Mouse (Mus musculus): ENCODE measurements around the gene Bhlhe23. TPM values are rescaled to one million over a fixed set of nuclear protein-coding genes. Genes with fewer than 3 reads are reported as not detected.

The Bhlhe23 gene
- total and polyA plus RNA-seq, 3 experiments, result not detected

Other genes starting within 250 kb of the Bhlhe23 start
- gene Mrgbp, start 195.6 kb downstream of the Bhlhe23 start, total RNA-seq (2012; rRNA removed), result 31.2 and 39.7 TPM in 2 replicates
- 64.6 and 65.5 TPM in 2 replicates for gene Mrgbp, start 195.6 kb downstream of the Bhlhe23 start, total RNA-seq (2014; rRNA removed)
- 47.5 and 54.6 TPM in 2 replicates for gene Mrgbp, start 195.6 kb downstream of the Bhlhe23 start, polyA plus RNA-seq (2012; ENCODE audit: insufficient read length, low read depth)
- 79.1 and 79.8 TPM in 2 replicates for gene Ogfr, start 187.7 kb downstream of the Bhlhe23 start, total RNA-seq (2012; rRNA removed)
- gene Ogfr, start 187.7 kb downstream of the Bhlhe23 start, total RNA-seq (2014; rRNA removed), result 57.3 and 58.3 TPM in 2 replicates
- gene Ogfr, start 187.7 kb downstream of the Bhlhe23 start, polyA plus RNA-seq (2012; ENCODE audit: insufficient read length, low read depth), result 67.0 and 82.9 TPM in 2 replicates
- gene Col9a3, start 179.1 kb downstream of the Bhlhe23 start, total RNA-seq (2012; rRNA removed), result 1.9 and 2.0 TPM in 2 replicates
- gene Col9a3, start 179.1 kb downstream of the Bhlhe23 start, total RNA-seq (2014; rRNA removed), result 0.56 and 0.57 TPM in 2 replicates
- gene Col9a3, start 179.1 kb downstream of the Bhlhe23 start, polyA plus RNA-seq (2012; ENCODE audit: insufficient read length, low read depth), result 0.87 and 2.1 TPM in 2 replicates
- not detected in 2 replicates for gene Tcfl5, start 134.2 kb downstream of the Bhlhe23 start, total RNA-seq (2012; rRNA removed)
- gene Tcfl5, start 134.2 kb downstream of the Bhlhe23 start, total RNA-seq (2014; rRNA removed), result not detected in 2 replicates
- not detected in 2 replicates for gene Tcfl5, start 134.2 kb downstream of the Bhlhe23 start, polyA plus RNA-seq (2012; ENCODE audit: insufficient read length, low read depth)
- 24.9 and 30.0 TPM in 2 replicates for gene Dido1, start 66.9 kb downstream of the Bhlhe23 start, total RNA-seq (2012; rRNA removed)
- gene Dido1, start 66.9 kb downstream of the Bhlhe23 start, total RNA-seq (2014; rRNA removed), result 15.5 and 16.4 TPM in 2 replicates
- 25.0 and 25.8 TPM in 2 replicates for gene Dido1, start 66.9 kb downstream of the Bhlhe23 start, polyA plus RNA-seq (2012; ENCODE audit: insufficient read length, low read depth)
- gene Gid8, start 66.8 kb downstream of the Bhlhe23 start, total RNA-seq (2012; rRNA removed), result 15.6 and 21.7 TPM in 2 replicates
- gene Gid8, start 66.8 kb downstream of the Bhlhe23 start, total RNA-seq (2014; rRNA removed), result 32.1 and 32.5 TPM in 2 replicates
- 44.1 and 45.4 TPM in 2 replicates for gene Gid8, start 66.8 kb downstream of the Bhlhe23 start, polyA plus RNA-seq (2012; ENCODE audit: insufficient read length, low read depth)
- 13.4 and 16.2 TPM in 2 replicates for gene Slc17a9, start 51.6 kb downstream of the Bhlhe23 start, total RNA-seq (2012; rRNA removed)
- gene Slc17a9, start 51.6 kb downstream of the Bhlhe23 start, total RNA-seq (2014; rRNA removed), result 6.5 and 7.2 TPM in 2 replicates
- 23.7 and 26.0 TPM in 2 replicates for gene Slc17a9, start 51.6 kb downstream of the Bhlhe23 start, polyA plus RNA-seq (2012; ENCODE audit: insufficient read length, low read depth)
- 27.5 and 33.1 TPM in 2 replicates for gene Ythdf1, start 144.0 kb upstream of the Bhlhe23 start, total RNA-seq (2012; rRNA removed)
- 40.7 and 42.5 TPM in 2 replicates for gene Ythdf1, start 144.0 kb upstream of the Bhlhe23 start, total RNA-seq (2014; rRNA removed)
- gene Ythdf1, start 144.0 kb upstream of the Bhlhe23 start, polyA plus RNA-seq (2012; ENCODE audit: insufficient read length, low read depth), result 57.4 and 67.0 TPM in 2 replicates
- not detected in 2 replicates for gene Birc7, start 152.1 kb upstream of the Bhlhe23 start, total RNA-seq (2012; rRNA removed)
- not detected in 2 replicates for gene Birc7, start 152.1 kb upstream of the Bhlhe23 start, total RNA-seq (2014; rRNA removed)
- not detected in 2 replicates for gene Birc7, start 152.1 kb upstream of the Bhlhe23 start, polyA plus RNA-seq (2012; ENCODE audit: insufficient read length, low read depth)
- not detected in 2 replicates for gene Nkain4, start 177.8 kb upstream of the Bhlhe23 start, total RNA-seq (2012; rRNA removed)
- gene Nkain4, start 177.8 kb upstream of the Bhlhe23 start, total RNA-seq (2014; rRNA removed), result not detected in 2 replicates
- gene Nkain4, start 177.8 kb upstream of the Bhlhe23 start, polyA plus RNA-seq (2012; ENCODE audit: insufficient read length, low read depth), result not detected in 2 replicates
- gene Arfgap1, start 190.3 kb upstream of the Bhlhe23 start, total RNA-seq (2012; rRNA removed), result 32.4 and 40.4 TPM in 2 replicates
- gene Arfgap1, start 190.3 kb upstream of the Bhlhe23 start, total RNA-seq (2014; rRNA removed), result 21.3 and 28.2 TPM in 2 replicates
- gene Arfgap1, start 190.3 kb upstream of the Bhlhe23 start, polyA plus RNA-seq (2012; ENCODE audit: insufficient read length, low read depth), result 37.5 and 40.0 TPM in 2 replicates
- gene Col20a1, start 209.6 kb upstream of the Bhlhe23 start, total RNA-seq (2012; rRNA removed), result 0.42 and 0.68 TPM in 2 replicates
- 0.52 and 0.61 TPM in 2 replicates for gene Col20a1, start 209.6 kb upstream of the Bhlhe23 start, total RNA-seq (2014; rRNA removed)
- 1.3 and 2.2 TPM in 2 replicates for gene Col20a1, start 209.6 kb upstream of the Bhlhe23 start, polyA plus RNA-seq (2012; ENCODE audit: insufficient read length, low read depth)

All from CH12.LX (cell line).